Mouse (Mus musculus) natural killer cell, adult 2 months (primary cell): ENCODE measurements around the gene Il20ra.
"Not testable (repeated sequence)": the region's sequence is repeated elsewhere in the genome, so short reads cannot be mapped to it uniquely, and the experiment has no call there.

Experiments used
- DNase-seq, 2 experiments: peaks; one replicate each; pipeline ENCODE4 v3.0.0; 2022; ENCODE audit warnings: low spot score in 2 of 2

Il20ra gene

DNA sequence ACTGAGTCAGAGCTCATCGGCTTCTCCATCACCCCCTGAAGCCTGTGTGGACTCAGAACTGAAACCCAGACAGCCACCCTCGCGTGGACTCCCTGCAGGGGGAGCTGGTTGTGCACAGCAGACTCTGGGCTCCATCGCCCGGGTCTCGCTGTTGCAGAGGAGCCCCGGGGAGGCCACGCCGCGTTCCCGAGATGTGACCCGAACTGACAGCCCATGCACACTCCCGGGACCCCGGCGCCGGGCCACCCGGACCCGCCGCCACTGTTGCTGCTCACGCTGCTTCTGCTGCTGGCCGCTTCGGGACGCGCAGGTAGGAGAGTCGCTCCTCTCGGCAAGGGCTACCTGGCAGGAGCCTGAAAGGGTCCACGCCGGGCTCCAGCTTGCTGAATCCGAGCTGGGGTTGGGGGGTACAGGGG, at the start of gene Il20ra:
Il20ra (plus strand) TSS at position 150 of the 416 bp plus-strand sequence.
- peak; percentile 64 to 66 for DNase-seq

DNA sequence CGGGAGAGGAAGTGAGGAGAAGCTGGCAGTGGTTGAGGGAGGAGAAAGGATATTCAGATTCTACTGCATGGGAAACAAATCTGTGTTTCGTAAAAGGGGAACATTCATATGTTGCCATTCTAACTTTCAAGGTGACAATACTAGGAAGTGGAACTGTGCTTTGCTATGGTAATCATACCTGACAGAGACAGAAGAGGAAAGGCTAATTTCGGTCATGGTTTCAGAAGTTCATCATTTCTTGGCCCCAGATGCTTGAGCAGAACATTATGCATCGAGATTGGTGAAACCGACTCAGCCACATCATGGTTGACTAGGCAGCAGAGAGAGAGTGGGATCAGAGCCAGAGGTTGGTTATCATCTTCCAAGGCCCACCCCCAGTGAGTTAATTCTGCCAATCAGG, 43.4 kb upstream of the Il20ra start:
- DNase-seq = peak in 1 of 2 experiments; percentile 55

DNA sequence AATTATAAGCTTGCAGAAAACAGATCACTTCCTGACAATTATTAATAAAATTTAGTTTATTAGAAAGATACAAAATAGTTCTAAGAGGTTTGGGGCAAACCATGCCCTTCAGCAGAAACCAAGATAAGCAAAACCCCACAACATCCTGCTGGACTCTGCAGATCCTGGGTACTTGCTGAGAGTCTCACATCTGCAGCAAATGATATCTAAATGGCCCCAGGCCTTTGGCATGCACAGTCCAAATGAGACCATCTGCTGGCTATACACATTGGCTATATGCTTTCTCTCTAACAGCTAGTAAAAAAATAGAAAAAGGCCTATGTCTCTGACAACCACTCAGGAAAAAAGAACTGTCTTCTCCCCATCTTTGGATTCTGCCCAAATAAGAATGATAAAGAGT, 40.4 kb upstream of the Il20ra start:
- no peak for DNase-seq

DNA sequence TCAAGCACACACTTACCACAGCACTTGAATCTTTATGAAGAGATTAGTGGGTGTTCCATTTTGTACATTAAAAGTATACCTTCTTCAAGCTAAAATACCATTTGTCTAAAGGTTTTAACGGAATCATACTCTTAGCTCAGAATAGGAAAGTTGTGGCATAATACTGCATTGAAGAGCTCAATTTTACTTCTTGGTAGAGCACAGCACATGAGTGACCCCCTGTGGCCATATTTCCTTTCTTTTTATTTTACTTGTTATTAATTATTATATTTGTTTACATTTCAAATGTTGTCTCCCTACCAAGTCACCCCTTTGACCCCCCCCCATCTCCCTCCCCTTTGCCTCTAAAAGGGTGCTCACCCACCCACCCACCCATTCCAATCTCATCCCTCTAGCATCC, 39.2 kb upstream of the Il20ra start:
- DNase-seq = peak in 1 of 2 experiments; percentile 17

DNA sequence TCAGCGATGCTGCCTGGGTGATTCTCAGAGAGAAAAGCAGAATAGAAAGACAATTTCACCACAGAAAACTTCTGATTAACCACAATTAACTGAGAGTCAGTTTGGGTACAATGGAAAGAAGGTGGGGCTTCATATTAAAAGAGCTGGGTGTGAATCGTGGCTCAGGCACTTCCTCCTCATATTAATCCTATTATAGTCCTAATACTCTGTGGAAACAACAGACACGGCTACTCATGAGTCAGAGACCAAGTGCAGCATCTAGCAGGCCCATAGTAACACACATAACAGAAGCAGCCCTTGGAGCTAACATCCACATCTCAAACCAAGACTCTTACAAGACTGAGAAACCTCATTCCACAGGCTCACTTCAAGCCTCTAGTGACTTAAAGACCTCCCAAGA, 24.7 kb upstream of the Il20ra start:
- DNase-seq = no peak

DNA sequence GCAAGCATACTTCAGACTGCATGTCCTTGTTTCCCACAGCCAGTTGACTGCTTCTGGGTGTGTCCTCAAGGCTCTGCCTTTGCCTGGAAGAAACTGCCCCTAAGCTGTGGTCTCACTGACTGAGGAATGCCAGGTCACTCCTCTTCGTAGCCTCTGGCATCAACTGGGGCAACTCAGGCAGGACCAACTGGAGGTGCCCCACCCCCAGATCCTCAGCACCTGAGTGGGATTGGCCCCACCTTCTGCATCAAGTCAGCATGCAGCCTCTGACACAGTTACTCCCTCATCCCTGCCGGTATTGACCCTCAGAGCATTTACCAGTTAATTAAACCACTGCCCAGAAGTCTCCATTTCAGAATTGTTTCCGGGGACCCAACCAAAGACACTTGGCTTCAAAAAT, 21.1 kb upstream of the Il20ra start:
- no peak for DNase-seq

DNA sequence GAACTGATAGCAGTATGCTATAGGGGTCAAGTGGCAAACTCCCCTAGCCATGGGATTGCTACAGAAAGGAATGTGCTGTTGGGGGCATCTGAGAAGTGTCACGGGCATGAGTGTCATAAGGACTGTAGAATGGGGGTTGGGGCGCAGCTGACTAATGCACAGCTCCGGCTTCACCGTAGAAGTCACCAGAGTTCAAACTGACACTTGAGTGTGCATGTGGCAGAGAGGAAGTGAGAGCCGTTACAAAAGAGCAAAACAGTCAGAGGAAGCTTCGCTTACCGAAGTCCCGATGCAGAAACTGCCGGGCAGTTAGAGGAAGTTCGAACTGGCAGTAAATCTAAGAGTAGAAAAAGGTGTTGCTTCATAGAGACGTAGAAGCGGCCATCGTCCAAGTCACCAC, 20.6 kb upstream of the Il20ra start:
- peak; percentile 73 to 81 for DNase-seq

DNA sequence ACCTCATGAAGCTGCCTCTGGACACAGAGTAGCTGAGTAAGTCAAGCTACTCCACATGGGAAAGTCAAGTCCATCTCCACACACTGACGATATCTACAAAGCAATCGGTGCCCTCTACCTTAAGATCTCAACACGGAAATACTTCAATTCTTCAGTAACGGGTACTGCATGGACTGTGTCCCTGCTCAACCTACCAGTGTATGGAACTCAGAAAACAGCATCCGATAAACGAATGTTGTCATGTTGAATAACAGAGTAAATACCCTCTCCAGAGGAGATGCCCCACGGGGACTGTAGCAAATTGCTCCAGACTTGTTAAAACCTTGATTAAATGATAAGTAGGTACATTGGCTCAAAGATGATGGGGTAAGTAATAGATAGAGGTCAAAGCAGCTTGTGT, 20.0 kb upstream of the Il20ra start:
- DNase-seq = no peak

DNA sequence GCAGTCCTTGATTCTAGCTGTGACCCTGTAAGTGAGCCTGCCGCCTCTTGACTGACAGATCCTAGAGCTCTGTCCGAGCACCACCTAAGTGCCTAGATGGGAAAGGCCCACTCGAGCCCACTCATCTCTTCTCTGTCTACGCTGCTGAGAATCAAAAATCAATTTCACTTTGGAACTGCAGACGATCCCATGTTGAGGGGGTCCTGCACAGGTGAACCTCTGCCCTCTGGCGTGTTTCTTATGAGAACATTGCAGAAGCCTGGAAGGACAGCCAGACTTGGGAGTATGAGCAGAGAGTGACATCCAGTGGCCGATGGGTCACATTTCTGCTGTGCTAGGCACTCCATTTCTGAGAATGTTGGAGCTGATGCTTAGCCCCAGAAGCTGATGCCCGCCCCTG, 19.4 kb upstream of the Il20ra start:
- DNase-seq = peak; percentile 66 to 75

DNA sequence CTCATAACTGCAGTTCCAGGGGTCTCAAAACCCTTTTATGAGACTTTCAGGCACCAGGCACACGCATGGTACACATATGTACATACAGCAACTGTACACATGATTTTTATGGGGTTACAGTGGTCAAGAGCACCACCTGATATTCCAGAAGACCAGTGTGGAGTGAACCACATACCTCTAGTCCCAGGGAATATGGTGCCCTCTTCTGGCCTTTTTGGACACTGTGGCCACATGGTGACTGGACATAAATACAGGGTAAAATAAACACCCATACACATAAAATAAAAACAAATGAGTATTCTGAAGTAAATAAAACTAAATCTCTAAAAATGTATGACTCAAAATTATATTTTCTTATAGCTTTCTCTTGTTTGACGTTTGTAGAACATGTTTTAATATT, 18.7 kb upstream of the Il20ra start:
- DNase-seq = no peak

DNA sequence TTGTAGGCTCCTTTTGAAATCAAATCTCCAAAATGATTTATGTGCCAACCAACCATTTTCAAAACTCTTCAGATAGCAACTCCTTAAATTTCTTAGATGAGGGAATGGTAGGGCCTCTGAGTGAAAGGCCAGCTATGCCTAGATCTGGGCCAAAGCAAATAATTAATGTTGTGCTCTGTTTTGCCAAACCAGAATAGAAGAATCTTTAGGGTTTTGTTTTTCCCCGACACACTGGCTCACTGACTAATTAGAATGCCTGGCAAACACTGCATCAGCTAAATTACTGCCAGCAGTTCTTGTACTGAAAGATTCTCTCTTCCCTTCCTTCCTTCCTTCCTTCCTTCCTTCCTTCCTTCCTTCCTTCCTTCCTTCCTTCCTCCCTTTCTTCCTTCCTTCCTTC, 13.0 kb upstream of the Il20ra start:
- no peak for DNase-seq

DNA sequence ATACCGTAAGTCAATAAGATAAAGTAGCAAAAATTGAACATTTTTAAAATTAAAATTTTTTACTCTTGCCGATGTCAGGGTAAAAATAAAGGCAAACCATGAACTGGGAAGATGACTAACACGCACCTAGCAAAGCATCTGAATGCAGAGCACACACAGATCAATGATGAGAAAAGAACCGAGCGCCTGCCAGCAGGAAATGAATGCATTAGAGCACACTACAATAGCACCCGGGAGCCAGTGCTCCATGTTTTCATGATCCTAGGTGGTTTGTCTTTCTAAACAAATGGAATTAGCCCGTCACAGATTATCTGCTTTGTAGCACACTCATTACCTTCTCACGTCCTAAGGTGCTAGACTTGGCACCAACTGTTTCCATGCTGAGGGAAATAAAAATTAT, 7.9 kb upstream of the Il20ra start:
- no peak for DNase-seq

DNA sequence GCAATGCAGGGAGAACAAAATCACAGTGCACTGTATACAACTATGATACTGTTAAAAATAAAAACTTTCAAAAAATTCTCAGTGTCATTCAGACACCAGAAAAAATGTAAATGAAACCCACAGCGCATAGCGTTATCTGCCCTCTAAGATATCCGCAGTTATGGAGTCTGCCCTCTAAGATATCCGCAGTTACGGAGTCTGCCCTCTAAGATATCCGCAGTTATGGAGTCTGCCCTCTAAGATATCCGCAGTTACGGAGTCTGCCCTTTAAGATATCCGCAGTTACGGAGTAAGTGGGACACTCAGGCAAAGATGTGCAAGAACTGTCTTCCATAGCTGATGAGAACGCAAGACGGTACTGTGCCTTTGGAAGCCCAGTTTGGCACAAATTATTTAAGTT, 4.6 kb upstream of the Il20ra start:
- no peak for DNase-seq

DNA sequence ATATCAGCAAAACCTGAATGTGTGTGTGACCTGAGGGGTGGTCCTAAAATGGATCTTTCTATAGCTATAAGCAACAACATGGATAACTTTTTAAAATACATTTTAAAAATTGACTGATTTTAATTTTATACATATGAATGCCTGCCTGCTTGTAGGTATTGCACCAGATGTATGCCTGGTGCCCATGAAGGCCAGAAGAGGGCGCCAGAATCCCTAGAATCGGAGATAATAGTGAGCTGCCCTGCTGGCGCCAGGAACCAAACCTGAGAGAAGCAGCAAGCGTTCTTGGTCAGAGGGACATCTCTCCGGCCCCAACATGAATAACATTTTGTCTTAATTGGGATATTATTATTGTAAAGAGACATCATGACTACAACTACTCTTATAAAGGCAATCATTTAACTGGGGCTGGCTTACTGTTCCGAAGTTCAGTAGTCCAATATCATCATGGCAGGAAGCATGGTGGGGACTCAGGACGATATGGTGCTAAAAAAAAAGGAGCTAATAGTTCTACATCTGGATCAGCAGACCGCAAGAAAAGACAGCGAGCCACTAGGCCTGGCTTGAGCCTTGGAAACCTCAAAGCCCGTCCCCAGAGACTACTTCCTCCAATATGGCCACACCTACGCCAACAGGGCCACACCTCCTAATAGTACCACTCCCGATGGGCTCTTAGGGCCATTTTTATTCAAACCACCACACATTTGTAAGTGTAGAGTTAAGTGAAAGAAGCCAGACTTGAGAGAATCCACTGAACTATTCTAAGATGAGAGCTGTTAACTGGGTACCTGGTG, 3.9 kb upstream of the Il20ra start:
- peak; percentile 35 to 48 for DNase-seq

DNA sequence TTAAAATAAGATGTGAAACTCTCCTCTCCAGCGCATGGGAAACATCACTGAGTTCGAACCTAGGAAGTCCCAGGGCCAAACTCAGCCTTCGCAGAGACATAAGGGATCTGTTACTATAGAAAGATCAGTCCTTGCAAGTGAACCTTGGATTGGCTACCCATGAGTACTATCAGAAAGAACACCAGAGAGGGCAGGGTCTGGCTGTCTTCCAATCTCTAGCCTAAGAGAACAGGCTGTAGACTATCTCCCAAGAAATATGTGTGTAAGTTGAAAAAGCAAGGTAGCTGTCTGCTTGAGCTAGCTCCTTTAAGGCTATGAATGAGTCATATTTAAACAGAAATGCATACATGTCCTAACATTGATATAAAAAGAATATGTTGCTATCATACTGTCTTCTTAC, 1.4 kb upstream of the Il20ra start:
- DNase-seq = no peak

DNA sequence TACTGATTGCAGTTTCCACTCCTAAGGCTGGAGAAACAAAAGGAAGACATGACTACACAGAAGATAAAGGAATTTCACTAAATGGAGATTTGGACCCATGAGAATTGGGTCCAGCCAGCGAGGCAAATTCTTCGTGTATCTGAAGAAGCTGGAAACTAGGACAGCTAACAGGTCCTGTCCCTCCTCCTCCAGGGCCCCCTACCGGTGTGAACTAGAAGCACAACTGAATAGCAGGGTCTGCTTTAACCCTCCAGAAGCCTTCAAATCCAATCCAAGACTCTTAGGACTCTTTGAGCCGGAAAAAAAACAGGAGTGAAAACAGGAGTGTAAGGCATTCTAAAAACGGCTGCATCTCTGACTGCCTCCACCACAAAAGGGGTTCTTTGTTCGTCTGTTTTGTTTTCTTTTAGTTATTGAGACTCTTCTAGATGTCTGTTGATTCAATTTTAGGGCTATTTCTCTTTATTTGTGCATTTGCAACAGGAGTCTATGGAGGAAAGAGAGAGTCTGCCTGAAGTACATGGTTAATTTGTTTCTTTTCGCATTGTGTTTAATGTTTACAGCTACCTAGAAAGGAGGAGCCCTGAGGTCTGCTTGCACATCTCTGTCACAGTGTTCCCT, 709 bp upstream of the Il20ra start:
- no peak for DNase-seq

DNA sequence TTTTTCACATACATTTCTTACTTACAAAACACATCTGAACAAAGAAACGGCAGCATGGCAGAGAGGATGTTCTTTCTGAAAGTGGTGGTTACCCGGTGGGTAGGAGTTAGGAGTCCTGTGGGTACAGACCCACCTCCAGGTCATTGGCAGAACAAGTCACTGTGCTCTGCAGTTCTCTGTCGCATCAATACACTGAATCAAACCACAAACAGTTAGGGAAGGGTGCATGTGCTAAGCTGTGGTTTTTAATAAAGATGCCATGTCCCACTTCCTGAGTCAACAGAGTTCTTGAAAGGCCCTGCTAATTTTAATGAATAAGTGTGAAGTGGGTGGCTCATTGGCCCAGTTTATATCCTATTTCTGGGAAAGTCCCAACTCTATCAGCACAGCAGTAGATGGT, 6.3 kb downstream of the Il20ra start:
- DNase-seq = peak; percentile 41 to 74

DNA sequence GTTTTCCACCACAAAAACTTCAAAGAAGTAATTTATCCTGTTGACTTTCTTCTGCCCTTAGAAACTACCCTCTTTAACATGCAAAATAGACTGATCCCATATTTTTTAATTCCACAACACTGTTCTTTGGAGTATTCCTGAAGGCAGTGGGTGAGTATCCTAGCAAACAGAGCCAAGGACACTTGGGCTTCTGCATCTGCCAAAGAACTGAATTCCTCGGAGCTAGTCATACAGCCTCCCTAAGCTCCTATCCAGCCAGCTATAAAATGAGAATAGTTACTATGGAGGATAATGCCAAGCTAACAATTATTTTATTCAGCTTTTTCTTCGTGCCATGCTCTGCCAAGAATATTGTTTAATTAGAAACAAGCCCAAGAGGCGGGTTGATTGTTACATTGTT, 9.9 kb downstream of the Il20ra start:
- no peak for DNase-seq

DNA sequence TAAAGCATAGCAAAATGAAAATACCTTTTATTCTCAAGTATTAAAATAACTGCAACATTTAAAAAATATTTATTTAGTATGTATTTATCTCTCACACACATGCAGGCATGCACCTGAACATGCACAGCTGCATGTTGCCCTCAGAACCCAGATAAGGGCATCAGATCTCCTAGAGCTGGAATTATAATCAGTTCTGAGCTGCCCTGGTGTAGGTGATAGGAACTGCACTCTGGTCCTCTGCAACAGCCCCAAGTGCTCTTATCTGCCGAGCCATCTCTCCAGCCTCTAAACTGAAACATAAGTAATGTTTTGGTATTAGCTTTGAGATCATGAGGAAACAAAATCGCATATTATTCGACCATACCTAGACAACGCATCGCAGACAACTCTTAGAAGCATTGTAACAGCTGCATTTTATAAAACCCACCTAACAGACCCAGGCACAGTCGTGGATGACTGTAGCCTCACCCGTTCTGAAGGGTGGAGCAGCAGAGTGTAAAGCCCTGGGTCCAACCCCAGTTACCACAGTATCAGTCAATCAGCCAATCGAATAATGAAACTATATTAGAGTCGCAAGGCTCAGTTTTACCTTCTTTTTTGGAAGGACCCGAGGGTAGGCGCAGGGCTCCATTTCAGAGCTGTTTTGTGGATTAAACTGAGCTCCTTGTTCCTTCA, 11.9 kb downstream of the Il20ra start:
- DNase-seq = no peak

DNA sequence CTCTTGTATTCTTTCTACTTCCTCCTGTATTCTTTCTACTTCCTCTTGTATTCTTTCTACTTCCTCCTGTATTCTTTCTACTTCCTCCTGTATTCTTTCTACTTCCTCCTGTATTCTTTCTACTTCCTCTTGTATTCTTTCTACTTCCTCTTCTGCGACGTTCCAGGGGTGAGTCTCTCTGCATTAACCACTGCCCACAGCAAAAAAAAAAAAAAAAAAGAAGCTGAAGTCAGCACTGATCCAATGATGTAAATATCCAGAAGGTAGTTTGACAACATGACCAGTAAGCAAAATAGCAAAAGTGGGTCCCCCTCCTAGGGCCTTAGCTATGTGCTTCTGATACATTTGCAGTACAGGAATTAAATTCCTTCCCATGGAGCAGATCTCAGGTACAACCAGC, 26.1 kb downstream of the Il20ra start:
- not testable (repeated sequence) for DNase-seq

DNA sequence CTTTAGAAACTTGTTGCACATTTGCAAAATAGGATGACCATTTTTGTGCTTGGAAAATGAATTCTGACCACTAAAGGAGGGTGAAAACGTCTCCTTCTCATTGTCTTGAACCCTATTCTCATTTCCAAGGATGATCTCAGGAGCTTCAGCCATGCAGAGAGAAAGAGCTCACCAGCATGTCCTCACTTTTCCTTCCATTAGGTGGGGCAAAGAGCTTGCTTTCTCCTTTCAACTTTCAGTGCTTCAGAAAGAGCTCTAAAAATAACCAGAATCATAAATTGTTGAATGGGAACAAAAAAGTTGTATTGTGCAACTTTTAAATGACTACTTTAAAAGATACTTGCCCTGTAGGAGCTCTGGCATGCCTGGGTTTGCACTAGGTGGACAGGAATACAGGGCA, 33.3 kb downstream of the Il20ra start:
- DNase-seq = no peak

DNA sequence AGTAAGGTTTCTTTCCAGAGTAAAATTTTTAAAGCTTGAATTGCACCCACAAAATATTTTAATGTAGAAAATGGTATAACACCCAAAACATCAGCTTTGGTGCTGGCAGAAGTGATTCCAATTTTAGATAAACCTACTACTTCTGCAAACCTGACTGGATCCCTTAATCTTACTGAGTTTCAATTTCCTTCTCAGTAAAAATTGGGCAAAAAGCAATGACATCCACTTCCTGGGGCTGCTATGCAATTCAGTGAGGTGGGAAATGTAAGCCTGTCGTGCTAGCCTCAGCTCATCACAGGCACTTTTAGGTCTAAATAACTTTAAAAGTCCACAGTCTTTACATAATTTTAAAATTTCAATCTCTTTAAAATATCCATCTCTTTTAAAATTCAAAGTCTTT, 33.8 kb downstream of the Il20ra start:
- no peak for DNase-seq

DNA sequence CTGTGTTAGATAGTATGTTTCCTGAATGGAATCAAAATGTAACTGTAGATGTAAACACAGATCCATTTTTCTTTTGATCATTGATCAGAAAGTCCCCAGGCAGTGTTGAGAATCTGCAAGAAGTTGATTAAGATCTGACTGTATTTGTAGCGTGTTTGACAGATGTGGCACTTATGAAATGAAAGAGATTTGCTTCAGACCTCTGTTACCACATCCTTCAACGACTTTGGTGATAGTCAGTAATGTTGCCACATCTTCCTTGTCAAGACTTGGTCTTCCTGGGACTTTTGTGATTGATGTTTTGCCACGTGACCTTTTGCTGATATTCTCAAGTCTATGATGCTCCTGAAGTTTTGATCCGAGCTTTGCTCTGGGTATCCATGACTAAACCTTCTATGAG, 35.3 kb downstream of the Il20ra start:
- peak in 1 of 2 experiments; percentile 6 for DNase-seq
